Mouse (Mus musculus): ENCODE measurements around the gene Slc22a5.

The Slc22a5 gene

GRCm38 (mm10) chr11:53839663-53840642, 51.5 kb downstream of the Slc22a5 start:
- peak; percentile 87 for DNase-seq

- peak; percentile 81 for DNase-seq
These were observed 52.3 kb downstream of the Slc22a5 start for GRCm38 (mm10) chr11:53839147-53839546.

DNA sequence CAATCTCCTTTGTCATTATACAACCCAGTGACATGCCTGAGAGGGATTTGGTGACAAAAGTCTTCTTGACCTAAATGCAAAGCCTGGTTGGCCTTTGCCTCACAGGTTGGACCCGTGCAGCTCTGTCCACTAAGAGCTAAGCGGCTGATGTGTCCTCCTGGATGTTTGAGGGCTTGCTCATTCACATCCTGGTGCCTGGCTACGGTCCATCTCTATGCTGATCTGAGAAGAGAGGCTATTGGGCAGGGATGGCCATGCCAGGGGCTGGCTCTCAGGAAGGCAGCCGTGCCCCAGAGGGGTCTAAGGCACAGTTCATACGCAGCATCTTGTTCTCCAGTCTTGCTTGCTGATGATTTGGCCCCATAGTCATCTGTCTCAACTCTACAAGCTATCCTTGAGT, 53.7 kb downstream of the Slc22a5 start:
- peak; percentile 78 for DNase-seq

GRCm38 (mm10) chr11:53835379-53836010, 56.0 kb downstream of the Slc22a5 start:
- peak; percentile 75 for DNase-seq

DNA sequence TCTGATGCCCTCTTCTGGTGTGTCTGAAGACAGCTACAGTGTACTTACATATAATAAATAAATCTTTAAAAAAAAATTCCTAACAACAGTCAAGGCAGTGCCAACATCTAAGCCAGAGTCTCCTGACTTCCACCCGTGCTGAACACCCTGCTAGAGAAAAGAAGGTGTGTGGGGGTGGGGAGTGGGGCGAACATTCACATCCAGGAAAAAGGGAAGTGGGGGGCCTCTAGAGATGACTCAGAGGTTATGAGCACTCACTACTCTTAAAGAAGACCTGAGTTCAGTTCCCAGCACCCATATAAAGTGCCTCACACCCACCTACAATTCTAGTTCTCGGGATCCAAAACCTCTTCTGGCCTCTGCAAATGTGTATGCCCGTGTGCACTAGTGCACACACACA, 66.1 kb downstream of the Slc22a5 start:
- peak; percentile 86 for DNase-seq

DNA sequence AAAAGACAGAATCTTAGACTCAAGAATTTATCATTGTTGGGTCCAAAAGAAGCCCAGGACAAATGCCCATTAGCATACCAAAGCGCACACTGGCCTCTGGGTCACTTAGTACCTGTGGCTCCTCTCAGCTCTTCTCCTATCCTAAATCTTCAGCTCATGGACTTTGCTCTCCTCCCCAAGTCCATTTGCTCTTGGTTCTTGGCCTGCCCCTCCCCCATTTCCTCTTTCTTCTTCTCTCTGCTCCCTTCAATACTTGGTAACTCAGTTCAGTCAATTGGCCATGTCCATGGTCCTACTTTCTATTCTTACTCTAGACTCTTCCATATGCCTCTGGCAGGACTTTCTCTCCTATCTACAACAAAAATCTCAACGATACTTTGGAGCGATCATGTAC, 69.5 kb downstream of the Slc22a5 start:
- DNase-seq, result no peak

GRCm38 (mm10) chr11:53821230-53821944, 70.1 kb downstream of the Slc22a5 start:
- DNase-seq, result peak; percentile 95

GRCm38 (mm10) chr11:53820516-53821170, 70.8 kb downstream of the Slc22a5 start:
- peak; percentile 90 for DNase-seq

DNA sequence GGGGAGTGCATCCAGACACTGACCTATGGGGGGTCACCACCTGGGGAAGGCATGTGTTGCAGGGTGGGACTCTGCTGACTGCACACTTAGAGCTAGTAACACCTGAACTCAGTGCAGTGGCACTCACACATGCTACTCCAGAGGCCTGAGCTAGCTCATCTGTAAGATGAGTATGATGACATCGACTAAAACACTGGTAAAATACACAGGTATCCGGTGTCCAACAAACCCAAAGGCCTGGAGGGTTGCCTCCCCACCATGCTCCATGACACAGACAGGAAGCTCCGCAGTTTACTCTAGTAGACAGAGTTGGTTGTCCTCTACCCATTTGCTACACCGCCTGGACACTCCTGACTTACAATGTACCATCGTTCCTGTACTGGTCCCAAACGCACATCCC, 71.9 kb downstream of the Slc22a5 start:
- DNase-seq, result peak; percentile 93

- DNase-seq, result peak; percentile 98
These were observed 72.7 kb downstream of the Slc22a5 start for GRCm38 (mm10) chr11:53818794-53819193.

DNA sequence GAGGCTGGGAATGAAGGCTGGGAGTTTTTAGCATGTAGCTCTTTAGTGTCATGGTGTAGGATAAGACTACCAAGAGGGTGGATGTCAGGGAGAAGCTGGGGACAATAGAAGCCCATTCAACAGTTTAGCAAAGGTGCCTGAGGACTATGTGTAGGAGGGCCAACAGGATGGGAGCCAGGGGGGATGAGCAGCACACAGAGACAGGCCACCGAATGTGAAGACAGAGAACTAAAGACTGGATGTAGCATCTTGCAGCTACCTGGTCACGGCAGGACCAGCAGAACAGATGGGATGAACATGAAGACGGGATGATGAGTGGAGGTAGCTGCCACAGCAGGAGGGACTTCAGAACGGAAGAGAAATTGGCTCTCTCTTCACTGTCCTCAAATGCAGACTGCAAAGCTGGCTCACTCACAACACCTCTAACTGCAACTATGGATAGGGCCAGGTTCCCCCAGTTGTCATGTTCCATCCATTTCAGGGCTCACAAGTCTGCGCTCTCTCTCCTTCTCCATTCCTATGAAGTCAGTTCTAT, 74.6 kb downstream of the Slc22a5 start:
- DNase-seq, result peak; percentile 90

DNA sequence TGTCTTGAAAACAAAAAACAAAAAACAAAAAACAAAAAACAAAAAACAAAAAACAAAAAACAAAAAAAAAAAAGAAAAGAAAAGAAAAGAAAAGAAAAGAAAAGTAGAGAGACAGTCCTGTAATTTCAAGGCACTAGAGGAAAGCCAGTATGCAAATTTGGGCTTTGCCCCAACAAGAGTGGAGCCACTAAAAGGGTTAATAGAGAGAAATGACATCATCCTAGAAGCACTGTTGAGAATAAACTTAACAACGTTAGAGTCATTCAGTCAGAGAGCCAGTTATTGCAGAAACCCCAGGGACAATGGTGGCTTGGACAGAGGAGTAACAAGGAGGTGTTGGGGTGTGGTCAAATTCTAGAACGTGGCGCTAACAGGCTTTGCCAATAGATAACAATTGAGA, 76.7 kb downstream of the Slc22a5 start:
- no peak for DNase-seq

Data from heart, adult 11 months (tissue).